Comparison of ENCODE assay signal across 22 mouse cellular contexts in the genomic region with DNA sequence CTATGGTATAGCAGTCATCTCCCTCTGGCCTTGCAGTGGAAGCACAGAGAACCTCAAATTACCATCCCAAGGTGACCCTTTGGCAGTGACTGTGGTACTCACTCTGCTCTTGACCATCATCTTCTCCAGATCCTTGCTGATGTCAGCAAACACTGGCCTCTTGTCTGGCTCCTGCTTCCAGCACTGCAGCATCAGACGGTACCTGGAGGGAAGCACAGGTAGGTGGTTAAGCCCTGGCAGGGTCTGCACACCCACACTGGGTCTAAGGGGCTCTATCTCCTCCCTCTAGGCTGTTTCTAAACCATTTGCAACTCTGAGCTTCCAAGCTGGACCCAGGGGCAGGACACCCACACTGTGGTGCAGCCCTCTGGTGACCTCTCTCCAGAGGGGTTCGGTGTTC. TPM values are rescaled to one million over a fixed set of nuclear protein-coding genes. Genes with fewer than 3 reads are reported as not detected.
DNase-seq lines count a peak whose midpoint lies in the region; ATAC-seq and TF ChIP-seq lines count a peak whose summit lies in the region.
"Had no signal": no experiment of that assay in that cellular context is flagged by ENCODE, and none has a peak within 500 bp of the region (broad histone marks: within the 10 kb centered on the region; RNA-seq: fewer than 3 reads in every experiment).

No protein-coding gene starts in this region.

- WGBS in heart, embryonic 12.5 days = 85% methylated on average over 2 of the region's 2 CpGs
- WGBS in liver, embryonic 11.5 days = 90% methylated on average over 2 of the region's 2 CpGs
- 84% methylated on average over 2 of the region's 2 CpGs for WGBS in lung, postnatal 0 days

- no peak overlapping the region for H3K27ac ChIP-seq in heart, embryonic 12.5 days (ENCODE audit: poor library complexity, severe bottlenecking)
- no peak overlapping the region for H3K27ac ChIP-seq in liver, embryonic 11.5 days (ENCODE audit: low read depth, low read length)
- H3K27ac ChIP-seq in lung, postnatal 0 days (ENCODE audit: low read length) = peak overlapping the region; percentile 68
- H3K27ac ChIP-seq: embryonic facial prominence, embryonic 13.5 days; embryonic facial prominence, embryonic 15.5 days; forebrain, embryonic 10.5 days; forebrain, embryonic 13.5 days had no signal

- H3K4me3 ChIP-seq in heart, embryonic 12.5 days = no peak overlapping the region
- H3K4me3 ChIP-seq in liver, embryonic 11.5 days (ENCODE audit: low read depth, low read length) = no peak overlapping the region
- H3K4me3 ChIP-seq in lung, postnatal 0 days (ENCODE audit: low read depth, low read length) = no peak overlapping the region
- H3K4me3 ChIP-seq: embryonic facial prominence, embryonic 13.5 days; embryonic facial prominence, embryonic 15.5 days; erythroblast, embryonic 14.5 days; forebrain, embryonic 10.5 days; forebrain, embryonic 13.5 days had no signal

- H3K4me1 ChIP-seq in heart, embryonic 12.5 days (replicated peaks) = no peaks in the 10 kb centered on the region
- no peaks in the 10 kb centered on the region for H3K4me1 ChIP-seq in liver, embryonic 11.5 days (replicated peaks; ENCODE audit: control insufficient read depth, insufficient read depth, low read length)
- no peaks in the 10 kb centered on the region; the same call in 1 of the 2 replicates for H3K4me1 ChIP-seq in lung, postnatal 0 days (ENCODE audit: insufficient read depth, low read depth, low read length)
- H3K4me1 ChIP-seq: embryonic facial prominence, embryonic 13.5 days; embryonic facial prominence, embryonic 15.5 days; forebrain, embryonic 10.5 days; forebrain, embryonic 13.5 days had no signal

- TF ChIP-seq EP300 in lung, postnatal 0 days (IDR thresholded peaks at IDR 0.05) = no peak

- H3K9ac ChIP-seq in heart, embryonic 12.5 days = no peak overlapping the region
- H3K9ac ChIP-seq in liver, embryonic 11.5 days (ENCODE audit: low read depth, low read length) = no peak overlapping the region
- no peak overlapping the region for H3K9ac ChIP-seq in lung, postnatal 0 days (replicated peaks; ENCODE audit: low read depth)
- H3K9ac ChIP-seq: embryonic facial prominence, embryonic 13.5 days; embryonic facial prominence, embryonic 15.5 days; forebrain, embryonic 13.5 days had no signal

- peak; percentile 82 for DNase-seq in heart, adult 11 months
- peak; percentile 0 for DNase-seq in liver
- DNase-seq in liver, embryonic 11.5 days (ENCODE audit: low spot score) = no peak
- no peak for DNase-seq in lung, postnatal 0 days (ENCODE audit: low spot score)
- no peak for DNase-seq in lung, postnatal 14 days
- DNase-seq: adrenal gland, adult 2 months; adrenal gland, postnatal 10 days; adrenal gland, postnatal 25 days; cerebellum, adult 11 months; cerebellum, adult 18-20 months; cerebellum, adult 8-10 months; cerebellum, adult 9-11 months; cerebellum, postnatal 14 days; cerebellum, postnatal 36 days; embryo, embryonic 11 days had no signal

- no peak overlapping the region for H3K4me2 ChIP-seq in heart, embryonic 12.5 days
- no peak overlapping the region for H3K4me2 ChIP-seq in liver, embryonic 11.5 days
- peak overlapping the region; percentile 12 for H3K4me2 ChIP-seq in lung, postnatal 0 days (replicated peaks; ENCODE audit: low read depth, low read length)
- H3K4me2 ChIP-seq: embryonic facial prominence, embryonic 13.5 days; embryonic facial prominence, embryonic 15.5 days; forebrain, embryonic 13.5 days had no signal

- no peak for ATAC-seq in heart, embryonic 12.5 days (ENCODE audit: insufficient number of reproducible peaks, low FRiP score)
- no peak for ATAC-seq in liver, embryonic 11.5 days (replicated peaks; ENCODE audit: low FRiP score)
- ATAC-seq in lung, postnatal 0 days = peak; percentile 9
- ATAC-seq: forebrain, embryonic 13.5 days; forebrain, embryonic 16.5 days had no signal

- no peaks in the 10 kb centered on the region for H3K9me3 ChIP-seq in heart, embryonic 12.5 days (replicated peaks)
- no peaks in the 10 kb centered on the region for H3K9me3 ChIP-seq in liver, embryonic 11.5 days (ENCODE audit: control insufficient read depth, low read length)
- no peaks in the 10 kb centered on the region for H3K9me3 ChIP-seq in lung, postnatal 0 days (ENCODE audit: low read length)
- H3K9me3 ChIP-seq: embryonic facial prominence, embryonic 13.5 days; embryonic facial prominence, embryonic 15.5 days; forebrain, embryonic 10.5 days; forebrain, embryonic 13.5 days had no signal

- H3K36me3 ChIP-seq in heart, embryonic 12.5 days = no peaks in the 10 kb centered on the region
- H3K36me3 ChIP-seq in liver, embryonic 11.5 days (ENCODE audit: control insufficient read depth, insufficient read depth, low read length) = no peaks in the 10 kb centered on the region
- H3K36me3 ChIP-seq in lung, postnatal 0 days (ENCODE audit: insufficient read depth, low read length) = no peaks in the 10 kb centered on the region
- H3K36me3 ChIP-seq: embryonic facial prominence, embryonic 13.5 days; embryonic facial prominence, embryonic 15.5 days; forebrain, embryonic 10.5 days had no signal

- peaks cover 7% of the 10 kb centered on the region; the same call in 1 of the 2 replicates for H3K27me3 ChIP-seq in heart, embryonic 12.5 days (replicated peaks)
- H3K27me3 ChIP-seq in liver, embryonic 11.5 days (replicated peaks; ENCODE audit: control insufficient read depth, insufficient read depth, low read length) = no peaks in the 10 kb centered on the region
- no peaks in the 10 kb centered on the region for H3K27me3 ChIP-seq in lung, postnatal 0 days (replicated peaks; ENCODE audit: insufficient read depth, low read length)
- H3K27me3 ChIP-seq: embryonic facial prominence, embryonic 13.5 days; embryonic facial prominence, embryonic 15.5 days; forebrain, embryonic 13.5 days had no signal

- TF ChIP-seq CTCF in lung, postnatal 0 days (IDR thresholded peaks at IDR 0.05) = no peak

RNA-seq across cellular contexts. Expression of a gene that starts 24.1 kb away (rescaled TPM):
- polyA plus RNA-seq in heart, embryonic 12.5 days (2016; fragmentation: Nextera tagmentation; extraction: Ambion mirVana) = 12.6 and 13.0 TPM in 2 replicates
- polyA plus RNA-seq in liver, embryonic 11.5 days (2014; fragmentation: Nextera tagmentation; extraction: Ambion mirVana) = 14.3 and 16.3 TPM in 2 replicates
- polyA plus RNA-seq in lung, postnatal 0 days (2015; fragmentation: Nextera tagmentation; extraction: Ambion mirVana) = 35.2 and 36.6 TPM in 2 replicates

RNA-seq across cellular contexts. Expression of a gene that starts 34.4 kb away (rescaled TPM):
- 0.11 and 0.18 TPM in 2 replicates for polyA plus RNA-seq in heart, embryonic 12.5 days (2016; fragmentation: Nextera tagmentation; extraction: Ambion mirVana)
- polyA plus RNA-seq in liver, embryonic 11.5 days (2014; fragmentation: Nextera tagmentation; extraction: Ambion mirVana) = 0.91 and 0.95 TPM in 2 replicates
- polyA plus RNA-seq in lung, postnatal 0 days (2015; fragmentation: Nextera tagmentation; extraction: Ambion mirVana) = 0.98 and 1.3 TPM in 2 replicates
- polyA plus RNA-seq: erythroblast, embryonic 14.5 days had no signal

Comparison
In these comparisons a context has a peak if more than half of its experiments do, and no peak if none do; other contexts are left out.
1. DNase-seq: peak in heart, adult 11 months (single experiment) and liver (single experiment); none in liver, embryonic 11.5 days (single experiment), lung, postnatal 0 days (single experiment) and lung, postnatal 14 days (single experiment).